Mouse (Mus musculus) neural tube, embryonic 11.5 days (tissue): ENCODE measurements around the gene Snx1. TPM values are rescaled to one million over a fixed set of nuclear protein-coding genes. Genes with fewer than 3 reads are reported as not detected.

Experiments
- ATAC-seq: fragments of 200-750 bp; cut with Nextera tagmentation; 2 replicates; pipeline ENCODE4 v1.8.0; 2017; ENCODE audit warnings: moderate number of reproducible peaks, mild to moderate bottlenecking, moderate TSS enrichment, moderate library complexity; ENCODE audit not compliant: insufficient read depth, low FRiP score, low TSS enrichment
- DNase-seq: peaks from one replicate; pipeline ENCODE4 v3.0.0-alpha.2; 2015; ENCODE audit warnings: low spot score
- H3K27ac ChIP-seq: fragments of 300-500 bp; sonication (generic); 2 replicates; pipeline ENCODE4 v1.5.1; 2014; ENCODE audit warnings: low read depth, mild to moderate bottlenecking, low read length
- H3K27me3 ChIP-seq: fragments of 300-500 bp; sonication (generic); 2 replicates; pipeline ENCODE4 v1.6.1; 2014; ENCODE audit warnings: mild to moderate bottlenecking, low read length, mixed read lengths; ENCODE audit not compliant: control insufficient read depth, insufficient read depth
- H3K36me3 ChIP-seq: fragments of 300-500 bp; sonication (generic); 2 replicates; pipeline ENCODE4 v1.6.1; 2014; ENCODE audit warnings: mild to moderate bottlenecking, low read length, moderate library complexity, mixed read lengths; ENCODE audit not compliant: control insufficient read depth, insufficient read depth
- H3K4me1 ChIP-seq: fragments of 300-500 bp; sonication (generic); 2 replicates; pipeline ENCODE4 v1.6.1; 2014; ENCODE audit warnings: low read length, mixed read lengths; ENCODE audit not compliant: control insufficient read depth, insufficient read depth
- H3K4me2 ChIP-seq: fragments of 300-500 bp; sonication (generic); 2 replicates; pipeline ENCODE4 v1.6.1; 2014; ENCODE audit warnings: low read depth, mild to moderate bottlenecking, moderate library complexity
- H3K4me3 ChIP-seq: fragments of 300-500 bp; sonication (generic); 2 replicates; pipeline ENCODE4 v1.5.1; 2014; ENCODE audit warnings: low read depth, low read length
- H3K9ac ChIP-seq: fragments of 300-500 bp; sonication (generic); 2 replicates; pipeline ENCODE4 v1.6.1; 2014; ENCODE audit warnings: mild to moderate bottlenecking, low read length
- H3K9me3 ChIP-seq: fragments of 300-500 bp; sonication (generic); 2 replicates; pipeline ENCODE4 v1.6.1; 2016; ENCODE audit warnings: low read length; ENCODE audit not compliant: control insufficient read depth
- WGBS: fragments of 180-500 bp; shearing (Covaris S2); extraction: QIAGEN DNeasy Blood & Tissue Kit; methylation state at CpG from one replicate; pipeline ENCODE4 v1.1.7; 2014; 5-methylcytosine and 5-hydroxymethylcytosine counted together
- polyA plus RNA-seq: library from polyadenylated mRNA; unstranded; fragments of >200 nt; fragmentation: Nextera tagmentation; extraction: Ambion mirVana; gene quantifications from 2 replicates; pipeline ENCODE4 v1.2.1, GENCODE M21; 2014

Snx1 gene
- polyA plus RNA-seq, result 127 and 131 TPM in 2 replicates

DNA sequence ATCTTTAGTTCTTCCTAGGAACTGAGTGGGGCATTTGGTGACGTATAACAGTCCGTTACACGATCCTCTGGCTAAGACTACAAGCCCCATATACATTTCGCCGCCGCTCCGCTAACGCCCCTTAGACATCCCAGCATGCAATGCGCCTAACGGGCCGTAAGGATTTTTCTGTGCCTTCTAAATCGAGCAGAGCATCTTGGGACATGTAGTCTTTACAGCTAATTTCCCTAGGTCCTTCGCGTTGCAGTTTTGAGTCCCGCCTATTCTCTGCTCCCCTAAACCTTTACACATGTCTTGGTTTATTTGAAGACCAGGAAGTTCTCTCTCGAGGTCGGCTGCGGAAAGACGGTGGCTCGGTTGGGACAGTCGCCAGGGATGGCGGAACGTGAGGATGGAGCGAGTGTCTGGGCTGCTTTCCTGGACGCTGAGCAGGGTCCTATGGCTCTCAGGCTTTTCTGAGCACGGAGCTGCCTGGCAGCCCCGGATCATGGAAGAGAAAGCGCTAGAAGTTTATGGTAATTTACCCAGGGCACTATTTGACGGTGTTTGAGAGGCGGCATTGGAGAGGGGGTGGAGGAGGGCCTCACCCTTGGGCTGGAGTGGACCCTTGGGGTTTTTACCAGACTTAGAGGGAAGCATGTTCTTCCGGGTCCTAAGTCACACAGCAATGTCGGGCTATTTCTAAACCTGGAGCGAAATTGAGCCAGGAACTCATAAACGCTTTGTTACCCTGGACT lies at the start of gene Snx1, which contains the start of gene Ciao2a:
Snx1 (minus strand) TSS at position 132 of the 737 bp plus-strand sequence.
Ciao2a (plus strand) TSS at position 156 of the 737 bp plus-strand sequence.
- peaks cover 7% of the 10 kb centered on the region; the same call in 1 of the 2 replicates for H3K4me1 ChIP-seq
- H3K9ac ChIP-seq, result peak within 1 kb of the TSS; percentile 56
- H3K36me3 ChIP-seq, result no peaks in the 10 kb centered on the region
- ATAC-seq (peak; percentile 48), DNase-seq (peak; percentile 92)
- H3K9me3 ChIP-seq, result no peaks in the 10 kb centered on the region
- WGBS, result under 1% methylated on average over 34 of the region's 34 CpGs
- peak within 1 kb of the TSS; percentile 50 for H3K4me3 ChIP-seq
- H3K27ac ChIP-seq, result peak within 1 kb of the TSS; percentile 63
- peak within 1 kb of the TSS; percentile 59 for H3K4me2 ChIP-seq
- no peaks in the 10 kb centered on the region for H3K27me3 ChIP-seq

DNA sequence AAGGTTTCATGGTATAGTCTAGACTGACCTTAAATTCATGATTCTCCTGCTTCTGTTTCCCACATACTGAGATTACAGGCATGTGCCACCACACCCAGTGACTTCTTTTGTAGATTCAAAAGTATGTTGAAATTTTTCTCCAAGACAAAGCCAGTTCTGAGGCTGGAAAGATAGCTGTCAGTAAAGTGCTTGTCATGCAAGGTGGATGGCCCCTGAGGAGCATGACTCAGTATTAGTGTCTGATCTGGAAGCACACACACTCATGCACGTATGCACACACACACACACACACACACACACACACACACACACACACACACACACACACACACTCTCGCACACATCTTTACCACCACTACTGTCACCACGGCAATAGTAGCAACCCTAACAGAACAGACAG lies 48.6 kb upstream of the Snx1 start:
- DNase-seq, result no peak
- H3K4me1 ChIP-seq, result peaks cover 6% of the 10 kb centered on the region; the same call in 1 of the 2 replicates
- WGBS, result 89% methylated on average over 3 of the region's 3 CpGs

DNA sequence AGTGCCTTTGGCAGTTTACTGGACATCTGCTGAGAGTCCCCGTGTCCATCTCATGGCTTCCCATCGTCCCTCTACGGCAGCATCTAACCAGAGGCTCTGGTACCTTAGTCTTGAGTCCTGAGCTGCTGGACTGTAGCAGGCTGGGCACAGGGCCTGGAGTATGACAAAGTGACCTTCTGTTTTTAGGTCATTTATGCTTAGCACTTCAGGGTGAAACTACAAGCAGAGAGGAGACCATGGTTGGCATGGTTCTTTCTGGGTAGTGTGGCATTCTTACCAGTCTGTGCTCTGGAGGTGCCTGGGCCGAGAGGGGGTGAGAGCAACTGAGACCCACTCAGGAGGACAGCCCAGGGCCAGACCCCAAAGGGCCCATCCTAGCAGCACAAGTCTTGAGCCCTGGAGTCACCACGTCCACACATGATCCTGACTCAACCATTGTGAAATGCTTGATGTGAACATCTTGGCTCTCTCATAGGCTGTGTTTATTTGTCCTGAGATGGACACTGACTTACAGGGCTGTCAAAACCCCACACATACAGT lies 47.0 kb upstream of the Snx1 start:
- Histone ChIP-seq H3K9me3 (no peaks in the 10 kb centered on the region), H3K4me1 (peaks cover 6% of the 10 kb centered on the region; the same call in 1 of the 2 replicates), H3K4me2 (no peak overlapping the region), H3K27ac (no peak overlapping the region), H3K4me3 (no peak overlapping the region), H3K36me3 (no peaks in the 10 kb centered on the region), H3K9ac (no peak overlapping the region), H3K27me3 (no peaks in the 10 kb centered on the region)
- ATAC-seq, result no peak
- 93% methylated on average over 5 of the region's 5 CpGs for WGBS
- DNase-seq, result no peak

More for the DNA sequence above, 48.6 kb upstream of the Snx1 start:
- Histone ChIP-seq H3K36me3 (no peaks in the 10 kb centered on the region), H3K27me3 (no peaks in the 10 kb centered on the region), H3K27ac (no peak overlapping the region), H3K9ac (no peak overlapping the region), H3K4me2 (no peak overlapping the region), H3K4me3 (no peak overlapping the region), H3K9me3 (no peaks in the 10 kb centered on the region)
- ATAC-seq, result no peak

DNA sequence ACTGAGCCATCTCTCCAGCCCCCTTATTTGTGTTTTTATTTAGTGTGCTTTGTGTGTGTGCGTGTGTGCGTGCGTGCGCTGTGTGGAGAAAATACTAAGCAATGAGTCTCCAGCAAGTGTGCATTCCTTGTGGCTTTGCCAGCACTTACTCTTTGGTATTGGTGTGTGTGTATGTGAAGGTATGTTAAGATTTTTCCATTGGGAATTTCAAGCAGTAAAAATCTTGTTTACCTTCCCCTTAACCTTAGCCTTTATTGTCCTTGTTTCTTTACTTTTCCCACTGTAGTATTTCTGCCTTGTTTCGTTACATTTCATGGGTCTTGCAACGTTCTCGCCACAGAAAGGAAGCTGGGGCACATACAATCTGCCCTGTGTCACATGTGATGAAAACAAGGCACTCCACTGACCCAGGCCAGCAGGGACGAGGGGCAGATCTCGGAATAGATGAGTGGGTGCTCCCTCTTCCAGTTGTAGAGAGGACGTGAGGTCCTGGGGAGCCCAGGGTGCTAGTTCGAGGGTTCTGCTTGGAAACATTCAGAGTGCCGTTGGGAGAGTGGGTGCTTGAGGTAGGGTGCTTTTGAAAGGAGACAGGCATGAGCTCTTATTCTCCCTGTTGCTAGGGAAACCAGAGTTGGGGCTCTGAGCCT lies 45.0 kb upstream of the Snx1 start:
- no peak overlapping the region for H3K4me2 ChIP-seq
- no peak for DNase-seq
- H3K4me1 ChIP-seq, result peaks cover 6% of the 10 kb centered on the region; the same call in 1 of the 2 replicates
- no peaks in the 10 kb centered on the region for H3K9me3 ChIP-seq
- WGBS, result 58% methylated on average over 12 of the region's 12 CpGs
- H3K36me3 ChIP-seq, result no peaks in the 10 kb centered on the region
- no peak overlapping the region for H3K9ac ChIP-seq
- H3K27ac ChIP-seq, result peak overlapping the region; percentile 27; the same call in 1 of the 2 replicates
- no peak overlapping the region for H3K4me3 ChIP-seq
- no peak for ATAC-seq
- H3K27me3 ChIP-seq, result no peaks in the 10 kb centered on the region

DNA sequence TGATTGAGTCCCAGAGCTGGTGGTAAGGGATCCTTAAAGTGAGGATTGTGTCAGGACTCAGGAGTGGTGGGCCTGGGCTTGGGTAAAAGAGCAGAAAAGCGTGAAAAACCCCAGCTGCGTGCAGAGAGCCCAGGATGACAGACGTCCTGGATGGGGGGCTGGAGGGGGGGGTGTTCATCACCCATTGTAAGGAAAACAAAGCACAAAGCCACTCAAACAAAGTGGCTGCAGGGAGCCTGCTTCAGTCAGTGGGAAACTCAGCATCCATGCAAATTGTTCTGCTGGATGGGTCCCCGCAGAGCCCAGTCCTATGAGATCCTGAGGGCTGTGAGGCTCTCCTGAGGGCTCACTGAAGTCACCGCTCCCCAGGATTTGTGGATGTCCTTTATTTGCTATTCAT lies 44.1 kb upstream of the Snx1 start:
- H3K36me3 ChIP-seq, result no peaks in the 10 kb centered on the region
- H3K9me3 ChIP-seq, result no peaks in the 10 kb centered on the region
- peaks cover 6% of the 10 kb centered on the region; the same call in 1 of the 2 replicates for H3K4me1 ChIP-seq
- H3K9ac ChIP-seq, result no peak overlapping the region
- no peak overlapping the region for H3K4me3 ChIP-seq
- WGBS, result 15% methylated on average over 5 of the region's 5 CpGs
- peak; percentile 83 for ATAC-seq
- H3K4me2 ChIP-seq, result no peak overlapping the region
- DNase-seq, result peak; percentile 72
- 0 out of 2 replicates have a peak overlapping the region, but pooled peaks have one; percentile 15 for H3K27ac ChIP-seq
- H3K27me3 ChIP-seq, result no peaks in the 10 kb centered on the region

DNA sequence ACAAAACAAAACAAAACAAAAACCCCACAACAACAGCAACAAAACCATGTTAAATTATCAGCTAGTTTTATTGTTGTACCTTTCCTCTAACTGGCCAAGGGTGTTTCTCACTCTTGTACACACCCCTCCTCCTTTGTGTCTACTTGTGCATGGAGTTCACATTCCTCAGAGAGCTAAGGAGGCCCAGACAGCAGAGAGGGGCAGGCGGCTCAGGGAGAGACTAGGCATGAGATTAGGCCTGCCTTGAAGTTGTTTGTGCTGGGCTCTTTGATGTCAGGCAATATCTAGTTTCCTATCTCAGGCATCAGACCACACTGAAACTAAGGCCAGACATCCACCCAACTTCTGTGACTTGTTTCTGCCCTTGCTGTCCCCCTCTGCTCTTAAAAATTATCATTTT lies 41.8 kb upstream of the Snx1 start:
- Histone ChIP-seq H3K4me1 (peaks cover 6% of the 10 kb centered on the region; the same call in 1 of the 2 replicates), H3K4me2 (no peak overlapping the region), H3K9ac (no peak overlapping the region), H3K27me3 (no peaks in the 10 kb centered on the region), H3K27ac (no peak overlapping the region), H3K4me3 (no peak overlapping the region), H3K9me3 (no peaks in the 10 kb centered on the region), H3K36me3 (no peaks in the 10 kb centered on the region)
- WGBS, result 33% methylated on average over 1 of the region's 1 CpGs
- ATAC-seq (no peak), DNase-seq (no peak)

DNA sequence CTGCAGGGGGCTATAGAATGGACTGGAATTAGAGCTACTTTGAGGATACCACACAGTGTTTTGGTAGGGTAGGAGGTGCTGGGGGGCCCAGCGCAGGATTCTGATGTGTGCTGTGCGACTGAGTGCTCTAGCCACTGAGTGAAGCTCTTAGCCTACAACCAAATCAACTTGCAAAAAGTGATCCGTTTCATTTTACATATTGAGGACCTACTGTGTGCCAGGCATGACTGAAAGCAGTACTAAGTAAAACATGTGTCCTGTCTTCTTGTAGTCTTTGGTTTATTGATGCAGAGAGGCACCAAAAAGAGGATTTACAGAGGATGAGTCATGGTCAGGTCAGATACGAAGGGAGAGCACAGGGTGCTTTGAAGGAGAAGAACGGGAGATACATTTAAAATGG lies 40.8 kb upstream of the Snx1 start:
- no peak overlapping the region for H3K27ac ChIP-seq
- no peaks in the 10 kb centered on the region for H3K36me3 ChIP-seq
- no peak overlapping the region for H3K4me2 ChIP-seq
- ATAC-seq (no peak), DNase-seq (no peak)
- H3K27me3 ChIP-seq, result no peaks in the 10 kb centered on the region
- H3K4me3 ChIP-seq, result no peak overlapping the region
- no peak overlapping the region for H3K9ac ChIP-seq
- 92% methylated on average over 5 of the region's 5 CpGs for WGBS
- peaks cover 6% of the 10 kb centered on the region; the same call in 1 of the 2 replicates for H3K4me1 ChIP-seq
- H3K9me3 ChIP-seq, result no peaks in the 10 kb centered on the region

DNA sequence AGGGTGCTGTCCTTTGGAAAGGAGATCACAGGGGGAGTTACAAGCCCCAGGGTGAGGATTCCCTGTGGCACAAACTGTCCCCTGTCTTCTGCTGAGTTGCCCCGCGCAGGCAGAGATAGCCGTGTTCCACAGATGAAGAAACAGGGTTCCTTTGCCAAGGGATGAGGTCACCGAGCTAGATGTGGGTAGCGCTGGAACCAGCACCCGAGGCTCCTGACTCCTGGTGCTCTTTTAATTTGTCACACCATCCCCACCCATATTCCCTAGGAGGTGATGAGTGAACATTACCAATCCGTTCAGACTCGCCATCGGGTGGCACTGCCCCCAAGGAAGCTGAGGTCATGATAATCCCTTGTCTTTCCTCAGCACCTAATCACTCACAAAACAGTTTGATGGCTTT lies 36.6 kb upstream of the Snx1 start:
- Histone ChIP-seq H3K9me3 (no peaks in the 10 kb centered on the region), H3K4me1 (no peaks in the 10 kb centered on the region), H3K36me3 (no peaks in the 10 kb centered on the region), H3K27me3 (peaks cover 6% of the 10 kb centered on the region), H3K4me2 (no peak overlapping the region), H3K27ac (no peak overlapping the region), H3K4me3 (no peak overlapping the region), H3K9ac (no peak overlapping the region)
- WGBS, result 82% methylated on average over 9 of the region's 9 CpGs
- no peak for DNase-seq
- no peak for ATAC-seq
